Mouse (Mus musculus): ENCODE results near the gene Ndufa9. TPM values are rescaled to one million over a fixed set of nuclear protein-coding genes. Genes with fewer than 3 reads are reported as not detected.
A peak's percentile ranks its signal among the peaks of the same experiment; 100 is the strongest.

The Ndufa9 gene
- total RNA-seq, 2 experiments from 2014 or later, result 119 to 121 TPM

DNA sequence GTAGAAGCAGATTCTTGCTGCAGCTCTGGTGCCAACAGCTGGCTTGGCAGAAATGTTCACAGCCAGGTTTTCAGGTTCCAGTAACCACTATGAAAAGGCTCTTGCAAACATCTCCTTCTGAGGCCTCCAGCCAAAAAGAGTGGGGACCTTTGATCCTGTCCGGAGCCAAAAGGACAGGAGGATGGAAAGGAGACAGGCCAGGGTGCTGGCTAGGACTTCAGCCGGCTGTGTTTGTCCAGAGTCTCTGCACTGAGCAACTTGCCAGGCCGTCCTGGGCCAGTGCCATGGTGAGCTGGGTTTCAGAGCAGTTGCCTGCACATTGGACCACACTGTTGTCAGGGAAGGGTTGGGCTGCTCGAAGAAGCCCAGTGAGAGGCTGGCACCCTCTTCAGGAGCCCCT, 76.6 kb downstream of the Ndufa9 start:
- DNase-seq, result peak; percentile 73
- intact Hi-C loops (cut with DNase I), result no loop called here

Other genes with a start within 250 kb of the Ndufa9 start
- 10 to 100 TPM in 1 of 2 experiments, 1 to 10 TPM in 1; 7.8 to 10.1 TPM for gene Kcna1, start 202.8 kb downstream of the Ndufa9 start, total RNA-seq (2021)
- 10 to 100 TPM; 59.1 to 60.9 TPM for gene Kcna6, start 108.5 kb downstream of the Ndufa9 start, total RNA-seq (2021)
- under 1 TPM; 0.12 to 0.30 TPM for gene Akap3, start 4.0 kb upstream of the Ndufa9 start, total RNA-seq (2021)
- gene Dyrk4, start 72.7 kb upstream of the Ndufa9 start, total RNA-seq (2021), result not detected
- gene Rad51ap1, start 90.5 kb upstream of the Ndufa9 start, total RNA-seq (2021), result 1 to 10 TPM; 6.8 to 8.1 TPM
- gene D6Wsu163e, start 90.8 kb upstream of the Ndufa9 start, total RNA-seq (2021), result 10 to 100 TPM; 44.1 to 55.6 TPM
- gene Fgf6, start 166.4 kb upstream of the Ndufa9 start, total RNA-seq (2021), result not detected
- gene Fgf23, start 223.8 kb upstream of the Ndufa9 start, total RNA-seq (2021), result under 1 TPM; 0.38 to 0.54 TPM